Mouse (Mus musculus) forebrain, embryonic 16.5 days (tissue): ENCODE measurements around the gene Lrp1. TPM values are rescaled to one million over a fixed set of nuclear protein-coding genes. Genes with fewer than 3 reads are reported as not detected.
A peak's percentile ranks its signal among the peaks of the same experiment; 100 is the strongest.

Experiments
- ATAC-seq: fragments of 200-750 bp; cut with Nextera tagmentation; 2 replicates; pipeline ENCODE4 v1.8.0; 2017; ENCODE audit warnings: mild to moderate bottlenecking, moderate library complexity
- H3K27ac ChIP-seq: fragments of 300-500 bp; sonication (generic); 2 replicates; pipeline ENCODE4 v1.5.1; 2014; ENCODE audit warnings: low read length, control low read depth
- H3K27me3 ChIP-seq: fragments of 300-500 bp; sonication (generic); replicated peaks from 2 replicates; pipeline ENCODE4 v1.6.1; 2014; ENCODE audit warnings: low read length; ENCODE audit not compliant: control insufficient read depth, insufficient read depth
- H3K36me3 ChIP-seq: fragments of 300-500 bp; sonication (generic); 2 replicates; pipeline ENCODE4 v1.6.1; 2014; ENCODE audit not compliant: control insufficient read depth, insufficient read depth
- H3K4me1 ChIP-seq: fragments of 300-500 bp; sonication (generic); replicated peaks from 2 replicates; pipeline ENCODE4 v1.6.1; 2014; ENCODE audit warnings: low read length; ENCODE audit not compliant: control insufficient read depth, insufficient read depth
- H3K4me2 ChIP-seq: fragments of 300-500 bp; sonication (generic); 2 replicates; pipeline ENCODE4 v1.6.1; 2014; ENCODE audit warnings: mild to moderate bottlenecking, low read length, control low read depth
- H3K4me3 ChIP-seq: fragments of 300-500 bp; sonication (generic); replicated peaks from 2 replicates; pipeline ENCODE4 v1.5.1; 2014; ENCODE audit warnings: mild to moderate bottlenecking, low read length, control low read depth
- H3K9ac ChIP-seq: fragments of 300-500 bp; sonication (generic); replicated peaks from 2 replicates; pipeline ENCODE4 v1.6.1; 2014; ENCODE audit warnings: low read depth, low read length, control low read depth
- H3K9me3 ChIP-seq: fragments of 300-500 bp; sonication (generic); 2 replicates; pipeline ENCODE4 v1.6.1; 2016; ENCODE audit warnings: low read length; ENCODE audit not compliant: control insufficient read depth
- WGBS: fragments of 180-500 bp; shearing (Covaris S2); extraction: QIAGEN DNeasy Blood & Tissue Kit; methylation state at CpG from one replicate; pipeline ENCODE4 v1.1.7; 2014; 5-methylcytosine and 5-hydroxymethylcytosine counted together
- polyA plus RNA-seq: library from polyadenylated mRNA; unstranded; fragments of >200 nt; fragmentation: Nextera tagmentation; extraction: Ambion mirVana; gene quantifications from 2 replicates; pipeline ENCODE4 v1.2.1, GENCODE M21; 2015

Lrp1 gene
- polyA plus RNA-seq, 1 experiment from 2014 or later: 117 TPM

DNA sequence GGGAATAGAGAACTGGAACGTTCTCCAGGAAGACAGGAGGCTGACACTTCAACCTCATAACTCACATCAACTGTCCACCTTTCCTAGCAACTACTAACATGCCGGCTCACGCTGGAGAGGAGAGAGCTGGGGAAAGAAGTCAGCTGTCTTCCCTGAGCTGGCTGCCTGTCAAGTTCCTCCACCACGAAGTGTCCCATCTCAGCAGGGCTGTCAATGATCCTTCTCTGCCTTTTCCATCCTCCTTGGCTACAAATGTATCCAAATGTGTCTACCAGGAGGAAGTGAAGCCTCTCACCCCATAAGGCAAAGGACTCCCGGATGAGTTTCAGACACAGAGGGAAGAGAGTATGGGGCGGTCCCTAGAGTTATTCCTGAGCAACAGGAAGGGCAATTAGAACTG lies 2.8 kb downstream of the Lrp1 start:
- no peak overlapping the region for H3K4me3 ChIP-seq
- ATAC-seq: no peak
- no peak overlapping the region for H3K9ac ChIP-seq
- no peaks in the 10 kb centered on the region for H3K9me3 ChIP-seq
- peaks cover 66% of the 10 kb centered on the region for H3K4me1 ChIP-seq
- no peaks in the 10 kb centered on the region for H3K36me3 ChIP-seq
- peak overlapping the region; percentile 76 for H3K4me2 ChIP-seq
- H3K27me3 ChIP-seq: no peaks in the 10 kb centered on the region
- WGBS: 55% methylated on average over 6 of the region's 6 CpGs
- no peak overlapping the region for H3K27ac ChIP-seq

- Histone ChIP-seq H3K9ac (peak overlapping the region; percentile 24), H3K4me2 (no peak overlapping the region), H3K9me3 (no peaks in the 10 kb centered on the region), H3K4me1 (peaks cover 65% of the 10 kb centered on the region), H3K27me3 (no peaks in the 10 kb centered on the region), H3K4me3 (no peak overlapping the region), H3K27ac (no peak overlapping the region), H3K36me3 (peaks cover 2% of the 10 kb centered on the region; the same call in 1 of the 2 replicates)
- ATAC-seq: no peak
- 69% methylated on average over 4 of the region's 4 CpGs for WGBS
These were observed 3.7 kb downstream of the Lrp1 start for GRCm38 (mm10) chr10:127617294-127617693.

DNA sequence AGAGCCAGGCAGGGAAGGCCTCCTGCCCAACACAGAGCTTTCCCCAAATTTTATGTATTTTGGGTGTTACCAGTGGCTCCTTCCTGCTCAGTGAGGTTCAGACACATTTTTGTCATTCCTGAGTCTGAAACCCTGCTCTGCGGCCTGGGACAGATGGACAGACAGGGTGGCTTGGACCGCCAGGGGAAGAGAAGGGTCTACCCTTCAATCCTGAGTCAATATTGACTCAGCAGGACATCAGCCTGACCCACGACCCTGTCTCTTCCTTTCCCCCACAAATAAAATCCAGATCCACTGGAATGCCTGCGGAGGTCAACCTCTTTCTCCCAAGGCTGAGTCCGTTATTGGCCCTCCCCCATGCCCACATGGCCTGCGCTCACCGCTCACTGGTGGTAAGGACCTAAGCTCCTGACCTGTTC lies 4.7 kb downstream of the Lrp1 start:
- 63% methylated on average over 7 of the region's 7 CpGs for WGBS

DNA sequence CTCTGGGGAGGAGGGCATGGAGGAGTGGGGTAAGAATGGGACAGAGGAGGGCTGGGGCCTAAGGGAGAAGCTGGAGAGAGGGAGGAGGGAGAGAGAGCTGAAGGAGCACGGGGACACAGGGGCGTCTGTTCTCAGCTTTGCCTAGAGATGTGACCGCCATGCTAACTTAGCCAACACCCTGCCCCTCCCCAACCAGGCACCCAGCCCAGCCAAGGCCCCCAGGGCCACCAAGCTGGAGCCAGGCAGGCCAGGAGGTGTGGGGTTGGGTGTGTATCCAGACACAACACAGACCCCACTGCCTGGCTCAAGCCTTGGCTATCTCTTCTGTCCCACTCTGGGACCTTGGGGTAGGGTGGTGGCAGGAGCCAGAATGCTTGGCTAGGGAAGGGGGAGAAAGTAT lies 5.4 kb downstream of the Lrp1 start:
- H3K4me1 ChIP-seq: peaks cover 57% of the 10 kb centered on the region
- H3K4me3 ChIP-seq: no peak overlapping the region
- H3K9me3 ChIP-seq: no peaks in the 10 kb centered on the region
- H3K27ac ChIP-seq: peak overlapping the region; percentile 37
- H3K36me3 ChIP-seq: peaks cover 16% of the 10 kb centered on the region
- H3K4me2 ChIP-seq: no peak overlapping the region
- WGBS: 62% methylated on average over 3 of the region's 3 CpGs
- no peak; the same call in 1 of the 2 replicates for ATAC-seq
- no peaks in the 10 kb centered on the region for H3K27me3 ChIP-seq
- H3K9ac ChIP-seq: no peak overlapping the region

More for the DNA sequence above, 4.7 kb downstream of the Lrp1 start:
- Histone ChIP-seq H3K9ac (no peak overlapping the region), H3K36me3 (peaks cover 13% of the 10 kb centered on the region), H3K27me3 (no peaks in the 10 kb centered on the region), H3K4me3 (no peak overlapping the region), H3K27ac (no peak overlapping the region), H3K4me1 (peaks cover 57% of the 10 kb centered on the region), H3K4me2 (no peak overlapping the region), H3K9me3 (no peaks in the 10 kb centered on the region)
- ATAC-seq: no peak

DNA sequence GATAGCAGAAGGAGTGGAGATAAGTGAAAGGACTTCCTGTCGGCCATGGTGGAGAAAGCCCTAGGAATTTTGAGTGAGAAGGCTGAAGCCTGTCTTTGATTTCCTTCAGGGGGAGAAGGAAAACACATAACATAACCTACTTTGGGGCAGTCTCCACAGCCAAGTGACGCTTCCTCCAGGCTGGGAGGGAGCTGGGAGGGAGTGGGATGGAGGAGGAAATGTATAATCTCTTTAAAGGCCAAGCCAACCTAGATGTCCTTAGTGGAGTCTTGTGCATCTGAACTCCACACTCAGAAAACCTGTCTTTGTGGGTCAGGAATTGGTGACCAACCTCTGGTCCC lies 5.9 kb downstream of the Lrp1 start:
- ATAC-seq: no peak
- 56% methylated on average over 2 of the region's 2 CpGs for WGBS
- H3K4me1 ChIP-seq: peaks cover 57% of the 10 kb centered on the region
- H3K9me3 ChIP-seq: no peaks in the 10 kb centered on the region
- H3K27me3 ChIP-seq: no peaks in the 10 kb centered on the region
- H3K4me2 ChIP-seq: no peak overlapping the region
- H3K27ac ChIP-seq: peak overlapping the region; percentile 37; the same call in 1 of the 2 replicates
- H3K36me3 ChIP-seq: peaks cover 22% of the 10 kb centered on the region
- no peak overlapping the region; the same call in 1 of the 2 replicates for H3K9ac ChIP-seq
- H3K4me3 ChIP-seq: no peak overlapping the region

- WGBS: 31% methylated on average over 12 of the region's 12 CpGs
These were observed 6.5 kb downstream of the Lrp1 start for GRCm38 (mm10) chr10:127614236-127615033.

DNA sequence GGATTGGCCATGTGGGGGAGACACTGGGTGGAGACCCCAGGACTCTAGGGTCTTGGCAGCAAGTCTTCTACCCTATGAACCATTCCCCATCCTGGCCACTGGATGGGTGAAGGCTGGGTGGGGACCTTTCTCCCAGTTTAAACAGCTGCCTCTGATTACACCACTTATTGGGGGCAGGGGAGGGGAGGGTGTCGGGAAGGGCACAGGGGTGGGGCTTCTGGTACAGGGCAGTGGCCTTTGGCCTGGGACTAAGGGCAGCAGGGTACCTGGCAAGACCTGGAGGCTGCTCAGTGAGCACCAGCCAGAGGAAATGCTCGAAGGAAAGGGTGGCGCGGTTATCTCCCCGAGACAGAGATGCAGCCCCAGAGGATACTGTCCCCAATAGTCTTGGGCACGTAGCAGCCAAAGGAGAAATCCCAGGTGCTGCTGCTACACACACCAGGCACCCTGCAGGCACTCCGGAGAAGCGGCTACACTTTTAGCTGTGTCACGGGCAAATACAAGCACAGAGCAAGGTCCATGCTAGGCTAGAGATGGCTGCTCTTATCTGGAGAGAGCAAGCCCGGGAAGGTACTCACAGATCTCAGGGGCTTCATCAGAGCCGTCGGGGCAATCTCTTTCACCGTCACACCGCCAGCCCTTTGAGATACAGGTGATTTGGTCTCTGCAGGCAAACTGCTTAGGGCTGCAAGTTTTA lies 8.7 kb downstream of the Lrp1 start:
- H3K27ac ChIP-seq: no peak overlapping the region
- peaks cover 34% of the 10 kb centered on the region for H3K4me1 ChIP-seq
- no peak overlapping the region for H3K9ac ChIP-seq
- H3K27me3 ChIP-seq: no peaks in the 10 kb centered on the region
- ATAC-seq: no peak
- no peak overlapping the region for H3K4me2 ChIP-seq
- peaks cover 33% of the 10 kb centered on the region for H3K36me3 ChIP-seq
- H3K9me3 ChIP-seq: no peaks in the 10 kb centered on the region
- 96% methylated on average over 14 of the region's 14 CpGs for WGBS
- no peak overlapping the region for H3K4me3 ChIP-seq

More at GRCm38 (mm10) chr10:127614236-127615033, 6.5 kb downstream of the Lrp1 start:
- Histone ChIP-seq H3K9me3 (no peaks in the 10 kb centered on the region), H3K4me2 (no peak overlapping the region), H3K4me3 (no peak overlapping the region), H3K27me3 (no peaks in the 10 kb centered on the region), H3K9ac (no peak overlapping the region), H3K27ac (peak overlapping the region; percentile 6), H3K4me1 (peaks cover 56% of the 10 kb centered on the region), H3K36me3 (peaks cover 28% of the 10 kb centered on the region)
- ATAC-seq: peak; percentile 64

GRCm38 (mm10) chr10:127610066-127610415 lies 10.9 kb downstream of the Lrp1 start:
- Histone ChIP-seq H3K9me3 (no peaks in the 10 kb centered on the region), H3K4me2 (no peak overlapping the region), H3K4me1 (peaks cover 13% of the 10 kb centered on the region), H3K27me3 (no peaks in the 10 kb centered on the region), H3K36me3 (peaks cover 46% of the 10 kb centered on the region), H3K4me3 (no peak overlapping the region), H3K9ac (no peak overlapping the region), H3K27ac (no peak overlapping the region)
- 89% methylated on average over 9 of the region's 9 CpGs for WGBS
- ATAC-seq: no peak

GRCm38 (mm10) chr10:127609415-127610065 lies 11.4 kb downstream of the Lrp1 start:
- no peak overlapping the region for H3K9ac ChIP-seq
- no peak overlapping the region for H3K4me2 ChIP-seq
- no peaks in the 10 kb centered on the region for H3K27me3 ChIP-seq
- H3K27ac ChIP-seq: no peak overlapping the region
- H3K4me1 ChIP-seq: peaks cover 8% of the 10 kb centered on the region
- no peaks in the 10 kb centered on the region for H3K9me3 ChIP-seq
- H3K4me3 ChIP-seq: no peak overlapping the region
- no peak for ATAC-seq
- H3K36me3 ChIP-seq: peaks cover 51% of the 10 kb centered on the region
- WGBS: 81% methylated on average over 9 of the region's 9 CpGs
